ENCODE assay signal across 34 mouse cellular contexts in genomic region chr19:57621814-57622213, GRCm38 (mm10). TPM values are rescaled to one million over a fixed set of nuclear protein-coding genes. Genes with fewer than 3 reads are reported as not detected.
DNase-seq lines count a peak whose midpoint lies in the region; ATAC-seq and TF ChIP-seq lines count a peak whose summit lies in the region.
"Had no signal": no experiment of that assay in that cellular context is flagged by ENCODE, and none has a peak within 500 bp of the region (broad histone marks: within the 10 kb centered on the region; RNA-seq: fewer than 3 reads in every experiment).

No protein-coding gene starts in this region.

- peak overlapping the region; percentile 47; the same call in 1 of the 2 replicates for H3K4me2 ChIP-seq in CH12.LX (ENCODE audit: insufficient read depth, low read depth, poor library complexity, severe bottlenecking)
- H3K4me2 ChIP-seq: embryonic facial prominence, embryonic 13.5 days; hindbrain, embryonic 13.5 days; limb, embryonic 13.5 days; lung, embryonic 15.5 days; midbrain, embryonic 15.5 days; neural tube, embryonic 12.5 days had no signal

- H3K27me3 ChIP-seq in CH12.LX (replicated peaks), result no peaks in the 10 kb centered on the region
- H3K27me3 ChIP-seq: embryonic facial prominence, embryonic 13.5 days; hindbrain, embryonic 13.5 days; limb, embryonic 13.5 days; lung, embryonic 15.5 days; midbrain, embryonic 15.5 days; neural tube, embryonic 12.5 days had no signal

- no peak for TF ChIP-seq EP300 in CH12.LX (IDR thresholded peaks at IDR 0.05; ENCODE audit: low read length)

- peaks cover 3% of the 10 kb centered on the region for H3K9me3 ChIP-seq in CH12.LX (replicated peaks; ENCODE audit: low read length)
- H3K9me3 ChIP-seq: embryonic facial prominence, embryonic 13.5 days; hindbrain, embryonic 13.5 days; limb, embryonic 13.5 days; lung, embryonic 15.5 days; midbrain, embryonic 15.5 days; neural tube, embryonic 12.5 days had no signal

- DNase-seq in layer of hippocampus, adult 2 months (ENCODE audit: low spot score in 2 of 2), result no peak
- no peak for DNase-seq in layer of hippocampus, postnatal 36 days
- no peak for DNase-seq in CH12.LX (ENCODE audit: extremely low read depth)
- DNase-seq in left cerebral cortex, adult 8-10 months (ENCODE audit: low spot score in 2 of 2), result no peak
- DNase-seq in right cerebral cortex, postnatal 10 days (ENCODE audit: low spot score in 2 of 2), result no peak
- DNase-seq in adrenal gland, postnatal 25 days, result no peak
- DNase-seq: adrenal gland, adult 8-10 months; B cell, adult 2 months; cerebellum, adult 11-12 months; cerebellum, adult 9-11 months; forebrain, postnatal 0 days; gastrocnemius, postnatal 10 days; heart, postnatal 14 days; kidney, adult 8-10 months; layer of hippocampus, adult 9-11 months; right cerebral cortex, adult 18-20 months; right cerebral cortex, postnatal 4 days had no signal

- peak; percentile 89 for ATAC-seq in megakaryocyte progenitor cell, adult 5-6 weeks (replicated peaks; ENCODE audit: poor library complexity)
- ATAC-seq: activated CD4-positive, CD25-positive, alpha-beta regulatory T cell, adult 4 months; forebrain, postnatal 0 days; intestine, embryonic 16.5 days; midbrain, embryonic 15.5 days had no signal

- no peak overlapping the region for H3K9ac ChIP-seq in CH12.LX (ENCODE audit: insufficient read depth, low read depth)
- H3K9ac ChIP-seq: embryonic facial prominence, embryonic 13.5 days; forebrain, postnatal 0 days; hindbrain, embryonic 13.5 days; limb, embryonic 13.5 days; liver, embryonic 14.5 days; lung, embryonic 15.5 days; midbrain, embryonic 15.5 days; neural tube, embryonic 12.5 days had no signal

- H3K36me3 ChIP-seq in CH12.LX (replicated peaks in 1 of 2; ENCODE audit: control insufficient read depth in 1 of 2, insufficient read depth in 1 of 2, low read length in 1 of 2), result peaks cover 0 to 7% of the 10 kb centered on the region in 2 experiments
- H3K36me3 ChIP-seq: midbrain, embryonic 15.5 days had no signal

- TF ChIP-seq RAD21 in CH12.LX (IDR thresholded peaks at IDR 0.05; ENCODE audit: low read depth, low read length), result no peak

- TF ChIP-seq CTCF in layer of hippocampus, adult 2 months (conservative IDR thresholded peaks at IDR 0.05), result 0 out of 2 replicates have a peak, but pooled peaks have one; percentile 11
- TF ChIP-seq CTCF in CH12.LX (conservative IDR thresholded peaks at IDR 0.05 in 1 of 2, IDR thresholded peaks at IDR 0.05 in 1 of 2; ENCODE audit: low read depth in 2 of 2, low read length in 2 of 2), result no peak

- no peaks in the 10 kb centered on the region for H3K79me2 ChIP-seq in CH12.LX (replicated peaks; ENCODE audit: control insufficient read depth, extremely low read depth, insufficient read depth, poor library complexity, severe bottlenecking)

- in situ Hi-C loops in CH12.LX (cut with MboI; ENCODE audit: low pct_ligation_motif_present, low pct_unique_long_range_greater_than_20kb, low sequenced_read_pairs), result loop anchor here (25.0 kb wide), 1 partner anchor 210 kb away; no protein-coding TSS in a partner anchor

- H3K27ac ChIP-seq in layer of hippocampus, adult 2 months, result no peak overlapping the region
- no peak overlapping the region for H3K27ac ChIP-seq in CH12.LX (ENCODE audit: insufficient read depth, low read depth)
- H3K27ac ChIP-seq in brown adipose tissue, adult 24 weeks (replicated peaks; ENCODE audit: low read depth, low read length), result no peak overlapping the region
- H3K27ac ChIP-seq: embryonic facial prominence, embryonic 13.5 days; forebrain, embryonic 10.5 days; hindbrain, embryonic 13.5 days; kidney, postnatal 0 days; left cerebral cortex, adult 2 months; limb, embryonic 13.5 days; liver, embryonic 14.5 days; lung, embryonic 15.5 days; macrophage; midbrain, embryonic 10.5 days; midbrain, embryonic 15.5 days; neural tube, embryonic 12.5 days had no signal

- no peak for TF ChIP-seq POLR2A in CH12.LX (IDR thresholded peaks at IDR 0.05; ENCODE audit: low read depth, low read length)

- no peak overlapping the region for H3K4me3 ChIP-seq in layer of hippocampus, adult 2 months
- no peak overlapping the region for H3K4me3 ChIP-seq in CH12.LX (replicated peaks in 1 of 3; ENCODE audit: low read depth in 2 of 3, low read length in 2 of 3, poor library complexity in 1 of 3)
- H3K4me3 ChIP-seq in brown adipose tissue, adult 24 weeks (ENCODE audit: insufficient read depth, low read depth, low read length), result peak overlapping the region; percentile 25; the same call in 1 of the 2 replicates
- H3K4me3 ChIP-seq: embryonic facial prominence, embryonic 13.5 days; forebrain, embryonic 10.5 days; hindbrain, embryonic 13.5 days; left cerebral cortex, adult 2 months; limb, embryonic 13.5 days; lung, embryonic 15.5 days; midbrain, embryonic 10.5 days; midbrain, embryonic 15.5 days; myocyte; neural tube, embryonic 12.5 days had no signal

- dilution Hi-C loops in CH12.LX (cut with MboI; ENCODE audit: extremely low pct_ligation_motif_present, extremely low pct_unique_long_range_greater_than_20kb, low sequenced_read_pairs), result no loop called here

- peaks cover 0 to 5% of the 10 kb centered on the region in 2 experiments; a peak in 2 of 4 replicates for H3K4me1 ChIP-seq in CH12.LX (ENCODE audit: control insufficient read depth in 1 of 2, insufficient read depth in 2 of 2)
- H3K4me1 ChIP-seq in brown adipose tissue, adult 24 weeks (ENCODE audit: control insufficient read depth, insufficient read depth, insufficient read length, low read length), result no peaks in the 10 kb centered on the region
- H3K4me1 ChIP-seq: forebrain, embryonic 10.5 days; lung, embryonic 15.5 days; midbrain, embryonic 10.5 days; midbrain, embryonic 15.5 days; neural tube, embryonic 12.5 days had no signal

TF ChIP-seq in CH12.LX, 34 proteins besides CTCF, POLR2A, EP300 and RAD21:
- no peak for TF ChIP-seq BHLHE40 (IDR thresholded peaks at IDR 0.05; ENCODE audit: low read depth, low read length)

RNA-seq across cellular contexts. Expression of gene Atrnl1, which starts 11.0 kb away (rescaled TPM):
- 10 to 100 TPM; 67.2 to 69.7 TPM for total RNA-seq in layer of hippocampus, adult 2 months (2021)
- total RNA-seq in layer of hippocampus, postnatal 36 days (2021), result 10 to 100 TPM; 67.3 to 71.1 TPM
- total RNA-seq in CH12.LX (2012; rRNA removed) (1.5 and 1.9 TPM in 2 replicates), CH12.LX (2014; rRNA removed) (1.9 and 2.1 TPM in 2 replicates)
- polyA plus RNA-seq in CH12.LX (2012; ENCODE audit: insufficient read length, low read depth), result 1.7 and 1.9 TPM in 2 replicates
- 6.9 and 7.6 TPM in 2 replicates for polyA plus RNA-seq in brown adipose tissue, adult 24 weeks (2012; ENCODE audit: insufficient read depth, insufficient read length, missing spikeins)
- 10.8 and 11.7 TPM in 2 replicates for total RNA-seq in megakaryocyte progenitor cell, adult 5-6 weeks (2015)
- 13.6 and 15.1 TPM in 2 replicates for total RNA-seq in megakaryocyte progenitor cell, adult 5-6 weeks (2017)
- total RNA-seq in left cerebral cortex, adult 8-10 months (2022), result 10 to 100 TPM; 89.3 to 99.2 (median 94.1) TPM
- 26.9 and 29.3 TPM in 2 replicates for total RNA-seq in adrenal gland, postnatal 25 days (2021)
